Mouse (Mus musculus) gastrocnemius, adult 8-10 months (tissue): ENCODE measurements around the gene Rhox4e. TPM values are rescaled to one million over a fixed set of nuclear protein-coding genes. Genes with fewer than 3 reads are reported as not detected.
"Not testable (repeated sequence)": the region's sequence is repeated elsewhere in the genome, so short reads cannot be mapped to it uniquely, and the experiment has no call there.

Experiments used
- DNase-seq, 2 experiments: peaks; one replicate each; pipeline ENCODE4 v3.0.0; 2022; ENCODE audit warnings: low spot score in 2 of 2
- total RNA-seq, 4 experiments: library from RNA; stranded (reverse); gene quantifications; 2 replicates each; pipeline ENCODE4 v1.2.4; 2022

Rhox4e gene
- total RNA-seq = not detected

GRCm38 (mm10) chrX:37557112-37557511, at the start of gene Rhox4e:
Gene Rhox4e, plus strand, starts transcription at chrX:37557412.
- not testable (repeated sequence) for DNase-seq

- not testable (repeated sequence) for DNase-seq
Observed at GRCm38 (mm10) chrX:37514059-37514458, 43.2 kb upstream of the Rhox4e start, which contains the start of gene Rhox4d. Gene Rhox4d, plus strand, starts transcription at chrX:37514359.

GRCm38 (mm10) chrX:37530152-37530551, 27.1 kb upstream of the Rhox4e start, which contains the start of gene Rhox2e:
Gene Rhox2e, plus strand, starts transcription at chrX:37530452.
- DNase-seq = not testable (repeated sequence)

- not testable (repeated sequence) for DNase-seq
Observed at GRCm38 (mm10) chrX:37541719-37542118, 15.5 kb upstream of the Rhox4e start, which contains the start of gene Rhox3e. Gene Rhox3e, plus strand, starts transcription at chrX:37542019.

GRCm38 (mm10) chrX:37571105-37571504, 13.9 kb downstream of the Rhox4e start, which contains the start of gene Rhox2f:
Gene Rhox2f, plus strand, starts transcription at chrX:37571405.
- DNase-seq = not testable (repeated sequence)

GRCm38 (mm10) chrX:37572638-37573037, 15.4 kb downstream of the Rhox4e start:
- not testable (repeated sequence) for DNase-seq

- not testable (repeated sequence) for DNase-seq
Observed at GRCm38 (mm10) chrX:37580692-37581091, 23.5 kb downstream of the Rhox4e start, which contains the start of gene Rhox3f. Gene Rhox3f, plus strand, starts transcription at chrX:37580992.

GRCm38 (mm10) chrX:37607604-37608003, 50.4 kb downstream of the Rhox4e start, which contains the start of gene Rhox4f:
Gene Rhox4f, minus strand, starts transcription at chrX:37607704.
- not testable (repeated sequence) for DNase-seq

Other genes starting within 250 kb of the Rhox4e start
- gene Rhox3a2, start 177.4 kb upstream of the Rhox4e start, total RNA-seq = not detected
- not detected for gene Rhox4a2, start 166.6 kb upstream of the Rhox4e start, total RNA-seq
- not detected for gene Rhox2b, start 145.3 kb upstream of the Rhox4e start, total RNA-seq
- not detected for gene Rhox4b, start 124.9 kb upstream of the Rhox4e start, total RNA-seq
- gene Rhox2c, start 103.7 kb upstream of the Rhox4e start, total RNA-seq = not detected
- not detected for gene Rhox3c, start 98.8 kb upstream of the Rhox4e start, total RNA-seq
- gene Rhox4c, start 77.1 kb upstream of the Rhox4e start, total RNA-seq = not detected
- gene Rhox2d, start 64.0 kb upstream of the Rhox4e start, total RNA-seq = not detected
- not detected for gene Rhox4d, start 43.1 kb upstream of the Rhox4e start, total RNA-seq
- gene Rhox2e, start 27.0 kb upstream of the Rhox4e start, total RNA-seq = not detected
- not detected for gene Rhox3e, start 15.4 kb upstream of the Rhox4e start, total RNA-seq
- not detected for gene Rhox2f, start 14.0 kb downstream of the Rhox4e start, total RNA-seq
- gene Rhox3f, start 23.6 kb downstream of the Rhox4e start, total RNA-seq = not detected
- gene Rhox4f, start 50.3 kb downstream of the Rhox4e start, total RNA-seq = not detected
- gene Rhox3g, start 71.2 kb downstream of the Rhox4e start, total RNA-seq = not detected
- gene Rhox2g, start 86.1 kb downstream of the Rhox4e start, total RNA-seq = not detected
- gene Rhox4g, start 93.9 kb downstream of the Rhox4e start, total RNA-seq = not detected
- gene Rhox3h, start 111.4 kb downstream of the Rhox4e start, total RNA-seq = not detected
- not detected for gene Rhox2h, start 115.9 kb downstream of the Rhox4e start, total RNA-seq
- not detected for gene Rhox5, start 247.4 kb downstream of the Rhox4e start, total RNA-seq